Mouse (Mus musculus) cerebellum, adult 8-10 months (tissue): ENCODE results near the gene Fgf13.

Experiments used
- DNase-seq: peaks from one replicate; pipeline ENCODE4 v3.0.0; 2022

The Fgf13 gene

DNA sequence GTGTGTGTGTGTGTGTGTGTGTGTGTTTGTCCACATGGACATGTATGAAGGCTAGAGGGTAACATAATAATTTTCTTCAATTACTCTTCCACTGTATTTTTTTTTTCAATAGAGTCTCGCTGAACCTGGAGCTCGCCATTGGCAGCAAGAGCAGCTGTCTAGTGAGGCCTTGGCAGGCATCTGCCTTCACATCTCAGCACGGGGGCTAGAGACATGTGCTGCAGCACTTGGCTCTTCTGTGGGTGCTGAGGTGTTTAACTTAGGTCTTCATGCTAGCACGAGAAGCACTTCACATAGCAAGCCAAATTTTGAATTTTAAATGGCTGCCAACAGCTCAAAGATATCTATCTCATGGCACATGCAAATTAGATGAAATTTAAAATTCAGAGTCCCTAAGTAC is 380.9 kb downstream of the Fgf13 start:
- no peak for DNase-seq

DNA sequence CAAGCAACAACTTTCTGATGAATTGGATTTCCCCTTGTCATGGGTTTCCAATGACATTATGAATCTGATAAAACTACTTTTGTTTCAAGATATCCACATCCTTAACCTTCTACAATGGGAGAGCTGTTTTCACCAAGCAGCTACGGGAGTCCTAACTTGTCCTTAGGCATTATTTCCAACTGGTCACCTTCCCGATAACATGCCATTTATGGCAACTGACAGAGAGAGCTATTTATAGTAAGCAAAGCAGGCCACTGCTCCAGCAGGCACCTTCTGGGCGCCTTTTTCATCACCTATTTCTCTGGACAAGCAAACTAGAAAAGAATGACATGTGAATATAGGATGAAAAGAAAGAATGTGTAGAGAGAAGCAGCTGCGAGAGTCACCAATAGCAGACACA is 385.5 kb downstream of the Fgf13 start:
- peak; percentile 6 for DNase-seq

DNA sequence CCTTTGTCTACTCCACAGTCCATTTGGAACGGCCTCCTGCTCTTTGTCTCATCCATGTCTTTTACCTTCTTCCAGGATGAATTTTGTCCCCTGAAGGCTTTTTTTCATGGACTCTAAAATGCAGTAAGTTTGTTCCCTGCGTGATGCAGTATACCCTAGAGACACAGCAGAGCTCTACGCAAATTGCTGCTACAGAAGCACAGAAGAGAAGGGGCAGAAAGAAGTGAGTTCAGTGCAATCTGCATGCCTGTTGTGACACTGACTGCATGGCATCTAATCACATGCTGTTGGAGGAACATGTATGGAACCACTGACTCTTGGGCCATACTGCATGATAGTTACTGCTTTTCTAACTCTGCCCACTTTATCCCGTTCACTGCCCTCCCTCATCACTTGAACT is 388.2 kb downstream of the Fgf13 start:
- DNase-seq: no peak

DNA sequence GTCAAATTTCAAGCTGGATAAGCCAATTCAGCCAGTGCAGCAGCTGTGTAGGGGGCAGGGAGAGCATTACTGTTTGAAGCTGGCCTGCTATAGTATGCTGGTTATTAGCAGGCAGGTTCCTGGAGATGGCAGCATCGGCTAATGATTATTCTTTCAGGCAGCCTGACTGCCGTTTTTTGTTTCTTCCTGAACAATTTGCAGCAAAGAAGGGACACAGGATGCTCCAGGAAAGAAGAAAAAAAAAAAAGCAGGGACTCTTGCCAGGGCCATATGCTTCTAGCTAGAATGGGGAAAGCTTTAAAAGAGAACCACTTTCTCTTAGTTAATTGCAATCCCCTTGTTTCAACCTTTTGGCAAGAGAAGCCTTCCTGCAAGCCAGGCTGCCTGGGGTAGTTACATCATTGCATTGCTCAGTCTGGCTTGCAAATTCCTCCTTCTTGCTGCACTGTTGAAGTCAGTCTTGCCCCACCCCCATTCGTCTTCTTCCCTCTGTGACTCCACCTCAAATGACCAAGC is 388.7 kb downstream of the Fgf13 start:
- peak; percentile 51 for DNase-seq

GRCm38 (mm10) chrX:59177653-59178052 is 390.2 kb downstream of the Fgf13 start:
- DNase-seq: no peak

- DNase-seq: no peak
These were observed 395.7 kb downstream of the Fgf13 start for GRCm38 (mm10) chrX:59172200-59172599.

GRCm38 (mm10) chrX:59166763-59167162 is 401.1 kb downstream of the Fgf13 start:
- DNase-seq: no peak

GRCm38 (mm10) chrX:59141947-59142346 is 425.9 kb downstream of the Fgf13 start:
- DNase-seq: no peak

DNA sequence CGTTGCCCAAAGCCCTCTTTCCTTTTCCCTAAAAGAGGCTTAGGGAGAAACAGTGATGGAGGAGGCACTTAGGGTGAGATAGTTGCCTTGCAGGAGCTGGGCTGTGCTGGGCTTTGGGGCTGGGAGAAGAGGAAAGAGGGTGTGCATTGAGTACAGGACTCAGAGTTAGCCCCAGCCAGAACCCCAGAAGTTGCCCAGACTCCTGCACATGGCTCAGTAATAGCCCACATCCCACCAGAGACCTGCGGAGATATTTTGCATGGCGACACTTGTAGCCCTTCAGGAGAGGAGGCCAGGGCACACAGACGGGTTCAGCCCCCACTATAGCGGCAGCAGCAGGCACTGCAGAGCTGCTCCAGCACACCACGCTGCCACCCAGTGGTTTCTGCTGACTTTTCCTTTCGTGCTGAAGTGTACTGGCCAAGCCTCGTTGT is 432.9 kb downstream of the Fgf13 start:
- peak; percentile 5 for DNase-seq

- DNase-seq: peak; percentile 14
These were observed 433.6 kb downstream of the Fgf13 start for GRCm38 (mm10) chrX:59134166-59134861.

DNA sequence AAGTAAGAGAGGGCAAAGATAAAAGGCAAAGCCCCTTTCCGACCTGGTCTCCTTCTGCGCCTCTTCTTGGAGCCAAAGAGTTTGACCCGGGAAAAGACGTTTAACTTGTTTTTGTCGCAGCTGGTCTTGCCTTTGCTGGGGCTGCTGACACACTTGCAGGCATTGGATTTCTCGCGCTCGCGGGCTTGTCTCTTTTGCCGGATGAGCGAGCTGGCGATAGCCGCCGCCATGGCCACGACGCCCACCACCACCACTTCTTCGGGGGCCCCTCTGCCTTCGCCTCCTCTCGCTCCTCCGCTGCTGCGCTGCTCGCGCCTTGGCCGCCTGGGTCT is 434.1 kb downstream of the Fgf13 start:
- no peak for DNase-seq

DNA sequence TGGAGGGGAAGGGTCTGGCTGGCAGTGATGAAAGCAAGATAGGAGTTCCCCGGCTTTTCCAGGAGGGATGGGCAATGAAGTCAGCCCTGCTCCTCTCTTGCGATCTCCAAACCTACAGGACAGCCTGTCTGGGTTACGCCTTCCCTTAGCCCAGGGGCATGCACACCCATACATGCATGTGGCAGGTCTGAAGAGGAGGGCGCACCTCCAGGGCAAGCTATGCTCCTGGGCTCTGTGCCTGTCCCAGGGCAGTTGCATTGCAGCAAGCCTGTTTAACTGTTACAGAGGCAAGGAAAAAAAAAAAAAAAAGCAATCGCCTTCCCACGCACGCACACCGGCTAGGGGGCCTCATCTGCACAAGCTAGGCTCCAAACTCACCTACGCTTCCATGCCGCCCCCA is 434.5 kb downstream of the Fgf13 start:
- DNase-seq: no peak

- no peak for DNase-seq
These were observed 441.2 kb downstream of the Fgf13 start for GRCm38 (mm10) chrX:59126637-59127036.

DNA sequence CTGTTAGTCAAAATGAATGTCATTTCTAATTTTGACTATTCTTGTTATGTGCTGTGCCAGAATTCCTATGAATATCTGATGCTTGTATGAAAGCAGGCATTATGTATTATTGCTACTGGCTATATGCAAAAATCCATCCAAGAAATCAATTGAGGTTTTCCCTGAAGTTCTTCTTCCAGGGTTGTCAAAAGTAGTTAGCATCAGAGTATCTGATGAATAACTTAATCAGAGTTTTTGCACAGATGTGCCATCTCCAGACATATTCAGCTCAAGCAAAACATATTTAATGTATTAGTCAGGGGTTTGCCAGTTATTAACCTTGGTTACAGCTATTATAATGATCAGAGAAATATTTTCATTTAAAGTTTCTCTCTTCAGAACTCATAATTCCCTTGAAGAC is 454.7 kb downstream of the Fgf13 start:
- DNase-seq: no peak

DNA sequence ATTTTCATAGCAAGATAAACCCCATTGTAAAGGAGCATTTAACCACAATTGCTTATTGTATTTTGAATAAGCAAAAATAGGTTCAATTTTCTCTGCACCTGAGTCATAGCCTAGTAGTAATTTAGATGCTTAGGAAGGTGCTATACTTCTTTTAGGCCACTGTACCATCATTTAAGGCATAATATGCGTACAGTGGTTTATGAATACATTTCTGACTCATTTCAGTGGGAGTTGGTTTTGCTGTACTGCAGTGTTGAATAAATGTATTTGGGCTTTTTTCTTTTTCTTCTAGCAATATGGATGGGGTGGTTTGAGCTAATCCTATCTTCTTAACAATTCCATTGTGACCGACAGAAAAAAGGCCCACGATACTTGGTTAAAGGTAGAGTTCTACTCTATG is 481.9 kb downstream of the Fgf13 start:
- DNase-seq: no peak

DNA sequence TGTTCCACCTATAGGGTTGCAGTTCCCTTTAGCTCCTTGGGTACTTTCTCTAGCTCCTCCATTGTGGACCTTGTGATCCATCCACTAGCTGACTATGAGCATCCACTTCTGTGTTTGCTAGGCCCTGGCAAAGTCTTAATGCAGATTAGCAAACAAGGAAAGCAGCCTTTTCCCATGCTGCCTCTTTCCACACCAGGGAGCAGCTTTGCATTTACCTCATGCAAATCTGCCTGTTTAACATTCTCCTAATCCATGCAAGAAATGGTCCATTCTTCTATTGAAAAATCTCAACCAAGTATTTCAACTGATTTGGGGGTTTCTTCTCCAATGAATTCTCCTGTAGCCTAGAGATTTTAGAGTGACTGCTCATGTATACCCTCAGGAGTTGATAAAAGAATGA is 487.4 kb downstream of the Fgf13 start:
- no peak for DNase-seq

DNA sequence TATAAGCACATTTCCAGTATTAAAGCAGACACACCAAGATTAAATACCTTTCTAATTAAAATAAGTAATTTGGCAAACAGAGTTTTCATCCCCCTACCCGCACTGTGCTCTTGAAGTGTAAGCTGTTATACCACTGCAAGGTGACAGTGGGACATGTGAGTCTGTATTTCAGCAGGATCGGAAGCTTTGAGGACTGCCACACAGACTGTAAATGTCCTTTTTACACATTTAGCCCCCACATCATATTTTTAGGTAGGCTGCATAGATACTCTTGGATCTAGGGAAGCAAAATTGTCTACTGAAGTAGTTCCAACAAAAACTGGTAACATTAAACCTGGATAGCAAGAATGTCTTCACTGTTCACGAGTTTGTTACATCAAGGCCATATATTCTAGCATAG is 495.8 kb downstream of the Fgf13 start:
- DNase-seq: no peak

DNA sequence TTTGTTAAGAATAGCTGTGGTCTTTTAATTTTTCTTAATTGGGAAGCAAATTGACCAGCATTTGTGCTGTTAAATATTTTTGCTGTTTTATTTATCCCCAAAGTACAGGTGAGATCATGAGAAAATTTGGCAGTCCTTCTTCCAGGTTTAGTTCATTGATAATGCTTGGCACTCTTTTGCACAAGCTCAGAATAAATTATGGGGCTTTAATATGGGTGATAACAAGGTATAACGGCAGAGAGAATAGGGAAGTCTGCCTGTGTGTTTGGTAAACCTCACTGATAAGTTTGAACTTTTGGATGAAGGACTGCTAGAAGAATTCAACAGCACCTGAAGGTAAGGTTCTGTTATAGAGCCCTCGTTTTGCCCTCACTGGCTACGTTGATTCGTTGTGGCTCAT is 504.7 kb downstream of the Fgf13 start:
- no peak for DNase-seq

DNA sequence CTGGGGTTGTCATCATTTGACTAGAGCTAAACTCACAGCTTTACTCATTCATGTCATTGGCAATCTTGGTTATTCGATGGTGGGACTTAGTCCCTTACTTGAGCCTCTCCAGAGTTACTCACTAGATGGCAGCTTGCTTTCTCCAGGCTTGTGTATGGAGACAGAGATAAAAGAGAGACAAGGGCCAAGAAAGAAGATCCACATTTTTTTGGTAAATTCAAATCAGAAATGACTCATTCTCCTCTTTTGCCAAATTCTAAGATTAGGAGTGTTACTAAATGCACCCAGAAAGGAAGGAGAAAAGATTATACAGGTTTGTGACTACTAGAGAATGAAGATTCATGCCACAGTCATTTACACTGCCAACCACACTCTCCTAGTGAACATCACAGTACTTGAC is 532.9 kb downstream of the Fgf13 start:
- no peak for DNase-seq
